Comparison of ENCODE assay signal across 8 mouse cellular contexts in the genomic region with DNA sequence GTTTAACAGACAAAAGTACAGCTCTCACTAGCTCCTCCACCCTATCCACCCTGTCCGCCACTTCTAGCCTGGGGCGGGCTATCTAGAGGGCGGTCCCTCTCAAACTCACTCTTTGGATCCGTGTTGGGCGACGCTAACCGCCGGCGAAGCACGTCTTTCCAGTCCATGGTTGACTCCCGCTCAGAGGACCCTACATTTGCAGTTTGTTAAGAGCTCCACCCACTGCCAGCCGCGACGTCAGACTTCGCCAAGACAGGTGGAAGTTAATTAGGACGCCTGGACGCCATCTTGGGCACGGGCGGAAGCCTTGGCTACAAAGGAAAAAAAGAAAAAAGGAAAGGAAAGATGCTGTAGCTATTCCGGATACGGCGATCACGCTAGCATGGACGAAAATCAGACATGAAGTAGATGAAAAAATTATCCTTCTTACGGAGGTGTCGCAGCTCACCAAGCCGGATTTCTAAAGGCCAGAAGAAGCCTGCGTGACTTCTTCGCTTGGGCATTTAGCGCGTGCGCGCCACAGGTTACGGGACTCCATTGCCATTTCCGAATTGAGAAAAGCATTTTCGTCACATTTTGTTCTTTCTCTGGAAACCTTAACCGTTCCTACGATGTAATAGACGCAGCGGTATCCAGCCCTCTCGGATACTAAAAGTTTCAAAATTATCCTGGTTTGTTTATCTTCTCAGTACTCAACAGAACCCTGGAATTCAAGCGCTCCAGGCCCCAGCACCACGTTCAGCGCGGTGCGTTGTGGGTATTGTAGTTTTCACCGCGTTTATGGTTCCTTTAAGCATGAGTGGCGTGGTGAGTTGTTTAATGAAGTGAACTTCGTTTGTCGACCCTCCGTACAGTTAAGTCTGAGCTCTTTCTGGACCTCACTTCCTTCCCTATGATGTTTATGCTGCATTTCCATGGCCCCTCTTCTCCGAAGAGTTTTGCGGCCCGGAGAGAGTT. TPM values are rescaled to one million over a fixed set of nuclear protein-coding genes. Genes with fewer than 3 reads are reported as not detected.
DNase-seq lines count a peak whose midpoint lies in the region; ATAC-seq and TF ChIP-seq lines count a peak whose summit lies in the region.

TSS of gene Ppp2r3c (minus strand) at position 514 of the 957 bp plus-strand sequence.

- H3K9ac ChIP-seq in hindbrain, embryonic 13.5 days: peak within 1 kb of the TSS; percentile 80

- peak; percentile 81 for DNase-seq in Patski (ENCODE audit: low read depth, low spot score)
- peak; percentile 91 to 94 for DNase-seq in cerebellum, postnatal 14 days
- peak; percentile 85 for DNase-seq in frontal cortex, postnatal 14 days (ENCODE audit: low spot score in 2 of 2)
- peak; percentile 77 to 82 for DNase-seq in layer of hippocampus, postnatal 25 days (ENCODE audit: extremely low spot score in 1 of 2, low spot score in 1 of 2)
- DNase-seq in lung, postnatal 25 days (ENCODE audit: low spot score): peak; percentile 96
- DNase-seq in retina, embryonic 14.5 days (ENCODE audit: low spot score): peak; percentile 93
- peak; percentile 90 for DNase-seq in thymus, postnatal 4 days

- no peaks in the 10 kb centered on the region for H3K27me3 ChIP-seq in Patski
- H3K27me3 ChIP-seq in hindbrain, embryonic 13.5 days: no peaks in the 10 kb centered on the region

- CTCF ChIA-PET in Patski (lab: Charles Lee): interaction anchor here (1.0 kb wide), 3 partner anchors 11 to 28 kb away, joined by 3 to 4 read pairs (median 3); no protein-coding TSS in a partner anchor

- peaks cover 41% of the 10 kb centered on the region for H3K4me1 ChIP-seq in hindbrain, embryonic 13.5 days (replicated peaks)

- H3K4me2 ChIP-seq in hindbrain, embryonic 13.5 days: peak within 1 kb of the TSS; percentile 71

- no peak for TF ChIP-seq CTCF in Patski (IDR thresholded peaks at IDR 0.05)

- H3K9me3 ChIP-seq in hindbrain, embryonic 13.5 days: no peaks in the 10 kb centered on the region

- WGBS in hindbrain, embryonic 13.5 days: under 1% methylated on average over 55 of the region's 55 CpGs

- POLR2A ChIA-PET in Patski (lab: Charles Lee): interaction anchor here (0.6 to 1.0 kb wide), 2 partner anchors 33 to 49 kb away, joined by 3 read pairs; no protein-coding TSS in a partner anchor

- in situ Hi-C loops in Patski (cut with MboI; ENCODE audit: low pct_unique_long_range_greater_than_20kb): no loop called here

- H3K27ac ChIP-seq in hindbrain, embryonic 13.5 days: peak within 1 kb of the TSS; percentile 90

- peaks cover 17% of the 10 kb centered on the region for H3K36me3 ChIP-seq in hindbrain, embryonic 13.5 days

- ATAC-seq in Patski: peak; percentile 85
- peak; percentile 94 for ATAC-seq in hindbrain, embryonic 13.5 days (ENCODE audit: low FRiP score)

- peak within 1 kb of the TSS; percentile 59 for H3K4me3 ChIP-seq in hindbrain, embryonic 13.5 days

RNA-seq across cellular contexts. Expression of gene Ppp2r3c, which starts in this region (rescaled TPM):
- 20.4 TPM for polyA plus RNA-seq in Patski (2021)
- polyA plus RNA-seq in hindbrain, embryonic 13.5 days (2015; fragmentation: Nextera tagmentation; extraction: Ambion mirVana): 27.2 and 27.7 TPM in 2 replicates
- 10 to 100 TPM; 12.2 to 14.3 TPM for total RNA-seq in layer of hippocampus, postnatal 25 days (2021)

Comparison
In these comparisons a context has a peak if more than half of its experiments do, and no peak if none do; other contexts are left out.
1. Peak in every context shown above with its lines: DNase-seq, ATAC-seq, H3K4me3 ChIP-seq and H3K27ac ChIP-seq.